Mouse (Mus musculus) E14TG2a.4 (cell line): ENCODE results near the gene Pgc.

Experiments used
- H3K27me3 ChIP-seq: 2 replicates; pipeline ENCODE4 v1.6.1; 2014; ENCODE audit warnings: low read length, control low read depth; ENCODE audit not compliant: insufficient read depth
- H3K36me3 ChIP-seq: 2 replicates; pipeline ENCODE4 v1.6.1; 2014; ENCODE audit warnings: low read length, control low read depth; ENCODE audit not compliant: insufficient read depth
- H3K4me1 ChIP-seq: replicated peaks from 2 replicates; pipeline ENCODE4 v1.6.1; 2014; ENCODE audit warnings: low read depth, low read length, control low read depth
- H3K4me3 ChIP-seq: replicated peaks from 2 replicates; pipeline ENCODE4 v1.5.1; 2014; ENCODE audit warnings: mild to moderate bottlenecking, low read length
- H3K9me3 ChIP-seq: 2 replicates; pipeline ENCODE4 v1.6.1; 2014; ENCODE audit warnings: low read length, control low read depth
- CTCF ChIP-seq: conservative IDR thresholded peaks from 2 replicates; pipeline ENCODE4 v1.5.1; 2014; ENCODE audit warnings: low read length
- NANOG ChIP-seq: IDR thresholded peaks from 2 replicates; pipeline ENCODE4 v1.6.1; 2014; ENCODE audit warnings: borderline replicate concordance, low read length, mixed read lengths
- POU5F1 ChIP-seq: IDR thresholded peaks from 2 replicates; pipeline ENCODE4 v1.6.1; 2014; ENCODE audit warnings: low read length, borderline replicate concordance

Gene Pgc

DNA sequence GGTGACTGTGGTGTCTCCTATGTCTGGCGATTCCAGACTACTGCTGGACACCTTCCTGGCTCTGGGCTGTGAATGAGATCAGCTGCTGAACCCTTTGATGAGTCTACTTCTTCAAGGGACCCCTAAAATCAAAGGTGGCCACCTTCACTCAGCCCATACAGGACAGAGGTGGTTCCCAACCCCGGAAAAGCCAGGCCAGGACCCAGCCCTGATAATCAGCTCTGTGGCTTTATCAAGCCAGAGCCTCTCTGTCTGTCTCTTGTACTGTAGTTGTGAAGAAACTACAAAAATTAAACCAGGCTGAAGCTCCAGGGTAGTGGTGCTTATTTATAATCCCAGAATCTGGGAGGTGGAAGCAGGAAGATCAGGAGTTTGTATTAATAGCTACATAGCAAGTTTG, 50.5 kb downstream of the Pgc start:
- TF ChIP-seq NANOG (no peak), POU5F1 (no peak), CTCF (no peak)
- peaks cover 51% of the 10 kb centered on the region for H3K4me1 ChIP-seq
- peaks cover 6% of the 10 kb centered on the region; the same call in 1 of the 2 replicates for H3K9me3 ChIP-seq
- H3K4me3 ChIP-seq: no peak overlapping the region
- H3K36me3 ChIP-seq: peaks cover 34% of the 10 kb centered on the region
- H3K27me3 ChIP-seq: no peaks in the 10 kb centered on the region

DNA sequence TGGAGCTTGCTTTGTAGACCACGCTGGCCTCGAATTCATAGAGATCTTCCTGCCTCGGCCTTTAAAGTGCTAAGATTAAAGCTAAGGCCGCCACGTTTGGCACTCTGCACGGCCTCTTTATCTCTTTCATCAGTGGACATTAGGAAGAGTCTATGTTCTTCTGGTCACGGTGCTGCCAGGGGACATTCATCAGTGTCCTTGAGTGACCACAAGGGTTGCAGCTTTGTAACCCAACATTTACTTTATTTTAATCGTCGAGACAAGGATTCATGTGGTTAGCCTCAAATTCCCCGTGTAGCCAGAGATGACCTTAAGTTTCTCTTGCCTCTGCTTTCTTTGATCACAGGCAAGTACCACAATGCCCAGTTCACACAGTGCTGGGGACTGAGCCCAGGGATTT, 53.8 kb downstream of the Pgc start:
- Histone ChIP-seq H3K27me3 (no peaks in the 10 kb centered on the region), H3K36me3 (peaks cover 24% of the 10 kb centered on the region), H3K4me3 (no peak overlapping the region), H3K4me1 (peaks cover 72% of the 10 kb centered on the region), H3K9me3 (no peaks in the 10 kb centered on the region)
- TF ChIP-seq NANOG: no peak

DNA sequence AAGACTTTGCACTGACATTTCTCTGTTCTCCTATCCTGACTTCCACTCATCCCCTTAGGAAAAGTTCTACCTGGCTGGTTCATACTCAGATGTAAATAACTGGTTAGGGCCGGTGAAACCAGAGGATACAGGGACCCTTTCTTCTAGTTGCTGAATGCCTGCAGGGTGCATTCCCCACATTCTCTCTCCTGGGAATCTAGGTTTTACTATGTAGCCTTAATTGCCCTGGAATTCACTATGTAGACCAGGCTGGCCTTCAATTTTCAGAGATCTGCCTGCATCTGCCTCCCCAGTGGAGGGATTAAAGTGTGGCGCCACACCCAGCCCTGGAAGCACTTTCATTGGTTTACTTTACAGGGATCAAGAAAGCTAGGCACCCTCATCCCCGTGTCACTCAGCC, 55.8 kb downstream of the Pgc start:
- Histone ChIP-seq H3K4me1 (peaks cover 89% of the 10 kb centered on the region), H3K4me3 (no peak overlapping the region), H3K9me3 (no peaks in the 10 kb centered on the region), H3K36me3 (peaks cover 27% of the 10 kb centered on the region), H3K27me3 (no peaks in the 10 kb centered on the region)
- TF ChIP-seq NANOG (no peak), CTCF (no peak), POU5F1 (no peak)

DNA sequence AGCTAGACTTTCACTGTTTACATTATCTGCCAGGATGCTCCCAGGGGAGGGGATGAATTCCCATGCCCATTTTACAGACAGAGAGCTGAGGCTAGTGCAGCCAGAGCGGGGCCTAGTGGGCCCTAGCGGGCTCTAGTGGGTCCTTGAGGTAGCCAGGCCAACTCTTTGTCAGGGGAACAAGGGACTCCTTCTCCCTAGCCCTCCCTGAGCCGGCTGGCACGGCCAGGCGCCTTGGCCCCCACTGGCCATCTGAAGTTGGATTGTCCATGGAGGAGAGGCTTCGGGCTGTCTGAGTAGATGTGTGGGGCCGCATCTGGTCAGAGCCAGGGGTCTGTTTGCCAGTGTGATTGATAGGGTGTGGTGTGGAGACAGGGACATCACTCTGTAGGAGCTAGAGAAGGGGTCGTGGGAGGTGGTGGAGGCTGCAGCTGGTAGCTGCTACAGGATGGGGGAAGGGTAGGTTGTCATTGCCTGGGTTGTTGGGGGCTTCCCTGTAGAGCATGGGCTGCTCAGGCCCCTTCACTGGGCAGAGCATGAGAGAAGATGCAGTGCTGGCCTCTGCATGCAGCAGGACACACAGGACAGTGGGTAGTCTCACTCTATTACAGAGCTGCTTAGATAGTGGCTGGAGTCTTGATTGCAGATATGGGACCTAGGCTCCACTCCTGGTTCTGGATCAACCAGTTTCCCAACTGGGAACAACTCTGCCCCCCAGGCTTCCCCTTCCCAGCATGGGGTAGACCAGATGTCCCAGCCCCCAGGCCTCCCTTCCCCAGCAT, 57.0 kb downstream of the Pgc start:
- Histone ChIP-seq H3K36me3 (peaks cover 28% of the 10 kb centered on the region), H3K4me1 (peaks cover 98% of the 10 kb centered on the region), H3K4me3 (peak overlapping the region; percentile 26; the same call in 1 of the 2 replicates), H3K9me3 (no peaks in the 10 kb centered on the region), H3K27me3 (no peaks in the 10 kb centered on the region)
- no peak for TF ChIP-seq POU5F1
- TF ChIP-seq NANOG: no peak
- no peak for TF ChIP-seq CTCF
